Mouse (Mus musculus): Measurements from ENCODE around the gene Fgr. TPM values are rescaled to one million over a fixed set of nuclear protein-coding genes. Genes with fewer than 3 reads are reported as not detected.
"Not testable (repeated sequence)": the region's sequence is repeated elsewhere in the genome, so short reads cannot be mapped to it uniquely, and the experiment has no call there.

Gene Fgr
- polyA plus RNA-seq (2015; fragmentation: Nextera tagmentation; extraction: Ambion mirVana), result 2.3 and 3.7 TPM in 2 replicates

- peak within 1 kb of the TSS; percentile 56 for H3K4me2 ChIP-seq (replicated peaks)
- peak within 1 kb of the TSS; percentile 54; the same call in 1 of the 2 replicates for H3K27ac ChIP-seq
- ATAC-seq, result peak; percentile 87
- WGBS, result 14% methylated on average over 21 of the region's 21 CpGs
- peaks cover 25% of the 10 kb centered on the region for H3K4me1 ChIP-seq (replicated peaks)
- no peaks in the 10 kb centered on the region for H3K36me3 ChIP-seq
- peak within 1 kb of the TSS; percentile 34 for H3K9ac ChIP-seq
- no peaks in the 10 kb centered on the region for H3K9me3 ChIP-seq
- peak within 1 kb of the TSS; percentile 29 for H3K4me3 ChIP-seq (replicated peaks)
- H3K27me3 ChIP-seq (replicated peaks), result peaks cover 19% of the 10 kb centered on the region; the same call in 1 of the 2 replicates
Observed at GRCm38 (mm10) chr4:132973814-132974398, at the start of gene Fgr. Gene Fgr, plus strand, starts transcription at chr4:132974095.

DNA sequence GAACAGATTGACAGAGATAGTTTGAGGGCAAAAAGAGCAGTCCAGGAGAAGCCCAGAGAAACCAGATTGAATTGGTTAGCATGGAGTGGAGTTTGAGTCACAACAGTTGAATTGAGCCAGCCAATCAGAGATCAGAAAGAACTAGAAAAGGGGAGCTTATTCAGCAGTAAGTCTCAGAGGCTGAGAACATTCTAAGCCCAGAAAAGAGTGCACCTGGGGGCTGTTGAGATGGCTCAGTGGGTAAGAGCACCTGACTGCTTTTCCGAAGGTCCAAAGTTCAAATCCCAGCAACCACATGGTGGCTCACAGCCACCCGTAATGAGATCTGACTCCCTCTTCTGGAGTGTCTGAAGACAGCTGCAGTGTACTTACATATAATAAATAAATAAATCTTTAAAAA lies 47.4 kb upstream of the Fgr start:
- not testable (repeated sequence) for H3K36me3 ChIP-seq; H3K27ac ChIP-seq; H3K4me3 ChIP-seq (replicated peaks); H3K27me3 ChIP-seq (replicated peaks); H3K9ac ChIP-seq; H3K4me2 ChIP-seq (replicated peaks); ATAC-seq; H3K9me3 ChIP-seq; H3K4me1 ChIP-seq (replicated peaks)
- 64% methylated on average over 2 of the region's 2 CpGs for WGBS

DNA sequence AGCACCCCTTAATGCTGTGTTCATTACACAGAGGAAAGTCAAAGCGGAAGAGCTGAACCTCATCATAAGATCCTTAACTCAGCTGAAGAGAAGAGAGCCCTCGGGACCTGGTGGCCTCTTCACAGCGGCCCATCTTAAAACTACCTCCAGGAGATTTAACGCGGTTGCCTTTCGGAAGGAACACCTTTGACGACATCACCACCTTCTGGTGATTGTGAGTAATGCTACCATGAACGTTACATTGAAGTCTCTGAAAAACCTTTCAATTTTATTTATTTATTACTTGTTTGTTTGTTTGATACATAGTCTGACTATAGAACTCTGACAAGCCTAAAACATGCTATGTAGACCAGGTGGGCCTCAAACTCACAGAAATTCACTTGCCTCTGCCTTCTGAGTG lies 43.1 kb upstream of the Fgr start:
- 9% methylated on average over 8 of the region's 8 CpGs for WGBS
- ATAC-seq, result no peak
- Histone ChIP-seq H3K27me3 (replicated peaks) (no peaks in the 10 kb centered on the region; the same call in 1 of the 2 replicates), H3K4me1 (replicated peaks) (0 out of 2 replicates have a peak, but pooled peaks cover 5% of the 10 kb centered on the region), H3K9ac (no peak overlapping the region), H3K36me3 (no peaks in the 10 kb centered on the region), H3K4me2 (replicated peaks) (no peak overlapping the region), H3K4me3 (replicated peaks) (no peak overlapping the region), H3K27ac (no peak overlapping the region), H3K9me3 (no peaks in the 10 kb centered on the region)

DNA sequence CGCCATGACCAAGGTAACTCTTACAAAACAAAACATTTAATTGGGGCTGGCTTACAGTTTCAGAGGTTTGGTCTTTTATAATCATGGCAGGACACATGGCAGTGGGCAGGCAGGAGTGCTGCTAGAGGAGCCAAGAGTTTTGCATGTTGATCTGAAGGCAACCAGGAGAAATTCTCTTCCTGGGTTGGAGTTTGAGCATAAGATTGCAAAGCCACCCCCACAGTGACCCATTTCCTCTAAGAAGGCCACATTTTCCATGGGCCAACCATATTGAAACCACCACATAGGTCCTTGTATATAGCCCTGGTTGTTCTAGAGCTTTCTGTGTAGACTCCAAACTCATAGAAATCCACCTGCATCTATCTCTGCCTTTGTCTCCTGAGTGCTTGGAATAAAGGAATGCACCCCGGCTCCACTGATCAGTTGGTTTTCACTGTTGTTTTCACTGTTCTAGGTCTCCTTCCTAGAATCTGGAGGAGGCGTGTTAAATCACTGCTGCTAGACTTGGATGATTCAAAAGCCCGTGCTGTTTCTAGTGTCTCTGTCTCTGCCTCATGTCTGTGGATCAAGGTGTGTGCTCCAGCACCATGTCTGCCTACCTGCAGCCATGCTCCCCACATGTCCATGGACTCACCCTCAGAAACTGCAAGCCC lies 41.0 kb upstream of the Fgr start:
- H3K4me1 ChIP-seq (replicated peaks), result 0 out of 2 replicates have a peak, but pooled peaks cover 5% of the 10 kb centered on the region
- no peak overlapping the region for H3K4me3 ChIP-seq (replicated peaks)
- ATAC-seq, result no peak
- H3K4me2 ChIP-seq (replicated peaks), result no peak overlapping the region
- WGBS, result 80% methylated on average over 4 of the region's 4 CpGs
- no peaks in the 10 kb centered on the region; the same call in 1 of the 2 replicates for H3K27me3 ChIP-seq (replicated peaks)
- H3K9me3 ChIP-seq, result no peaks in the 10 kb centered on the region
- no peak overlapping the region for H3K27ac ChIP-seq
- H3K36me3 ChIP-seq, result no peaks in the 10 kb centered on the region
- no peak overlapping the region for H3K9ac ChIP-seq

DNA sequence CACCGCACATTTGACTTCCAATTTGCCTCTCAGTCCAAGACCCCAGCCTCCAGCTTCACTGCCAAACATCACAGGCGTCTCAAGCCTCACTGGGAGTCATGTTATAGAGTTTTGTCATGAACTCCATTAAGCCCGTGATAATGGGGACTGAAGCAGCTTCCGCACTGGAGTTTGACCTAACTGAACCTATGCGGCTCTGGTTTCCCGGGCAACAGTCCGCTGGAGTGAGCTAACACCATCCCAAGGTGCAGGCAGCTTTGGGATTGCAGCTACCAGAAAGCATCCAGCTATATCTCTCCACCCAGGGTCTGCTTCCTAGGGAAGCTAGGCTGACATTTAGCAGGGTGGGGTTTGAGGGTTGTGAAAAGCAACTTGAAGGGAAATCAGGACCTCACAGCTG lies 39.3 kb upstream of the Fgr start:
- no peaks in the 10 kb centered on the region for H3K36me3 ChIP-seq
- no peak overlapping the region for H3K4me2 ChIP-seq (replicated peaks)
- WGBS, result 20% methylated on average over 7 of the region's 7 CpGs
- 0 out of 2 replicates have a peak, but pooled peaks cover 8% of the 10 kb centered on the region for H3K4me1 ChIP-seq (replicated peaks)
- ATAC-seq, result peak; percentile 76
- H3K27ac ChIP-seq, result no peak overlapping the region
- H3K4me3 ChIP-seq (replicated peaks), result no peak overlapping the region
- H3K27me3 ChIP-seq (replicated peaks), result no peaks in the 10 kb centered on the region; the same call in 1 of the 2 replicates
- H3K9me3 ChIP-seq, result no peaks in the 10 kb centered on the region
- peak overlapping the region; percentile 11; the same call in 1 of the 2 replicates for H3K9ac ChIP-seq

- 0 out of 2 replicates have a peak, but pooled peaks cover 8% of the 10 kb centered on the region for H3K4me1 ChIP-seq (replicated peaks)
- no peaks in the 10 kb centered on the region for H3K9me3 ChIP-seq
- 0 out of 2 replicates have a peak overlapping the region, but pooled peaks have one; percentile 7 for H3K27ac ChIP-seq
Observed at GRCm38 (mm10) chr4:132938181-132938941, 35.5 kb upstream of the Fgr start.

DNA sequence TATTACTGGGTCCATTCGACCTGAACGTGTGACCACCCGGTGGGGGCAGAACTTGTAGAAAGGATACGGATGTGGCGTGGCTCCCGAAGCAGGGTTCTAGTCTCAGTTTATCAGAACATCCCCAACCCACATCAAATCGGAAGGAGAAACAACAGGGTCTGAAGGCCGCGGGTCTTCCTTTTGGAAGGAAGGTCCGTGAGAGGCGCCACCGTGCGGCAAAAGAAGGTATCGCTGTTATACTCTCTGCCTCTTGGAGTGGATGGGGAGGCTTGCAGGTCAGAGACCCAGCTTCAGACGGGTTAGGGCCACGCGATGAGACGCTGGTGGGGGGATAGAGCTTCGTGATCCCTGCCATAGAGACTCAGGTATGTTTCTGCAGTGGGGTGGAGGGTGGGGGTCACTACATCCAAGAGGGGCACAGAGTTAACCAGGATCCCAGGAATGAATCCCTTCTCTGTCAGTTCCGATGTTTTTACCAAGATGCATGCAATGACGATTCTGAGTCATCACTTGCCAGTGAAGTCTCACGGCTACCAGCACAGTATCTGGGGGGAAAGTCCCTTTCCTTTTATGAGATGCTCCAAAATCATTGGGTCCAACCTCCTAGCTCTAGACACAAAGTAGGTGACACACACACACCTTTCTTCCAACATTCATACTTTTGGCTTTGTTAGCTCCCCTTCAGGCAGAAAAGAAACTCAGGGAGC lies 34.3 kb upstream of the Fgr start:
- Histone ChIP-seq H3K27ac (no peak overlapping the region), H3K4me1 (replicated peaks) (0 out of 2 replicates have a peak, but pooled peaks cover 6% of the 10 kb centered on the region), H3K9me3 (no peaks in the 10 kb centered on the region), H3K4me2 (replicated peaks) (0 out of 2 replicates have a peak overlapping the region, but pooled peaks have one; percentile 17), H3K27me3 (replicated peaks) (no peaks in the 10 kb centered on the region), H3K36me3 (no peaks in the 10 kb centered on the region), H3K9ac (no peak overlapping the region), H3K4me3 (replicated peaks) (no peak overlapping the region)
- WGBS, result 25% methylated on average over 22 of the region's 22 CpGs
- no peak for ATAC-seq

More at GRCm38 (mm10) chr4:132938181-132938941, 35.5 kb upstream of the Fgr start:
- 48% methylated on average over 12 of the region's 12 CpGs for WGBS
- 0 out of 2 replicates have a peak overlapping the region, but pooled peaks have one; percentile 4 for H3K4me2 ChIP-seq (replicated peaks)
- no peak for ATAC-seq
- no peak overlapping the region for H3K9ac ChIP-seq
- H3K4me3 ChIP-seq (replicated peaks), result no peak overlapping the region
- no peaks in the 10 kb centered on the region for H3K36me3 ChIP-seq
- no peaks in the 10 kb centered on the region; the same call in 1 of the 2 replicates for H3K27me3 ChIP-seq (replicated peaks)

- H3K9ac ChIP-seq, result no peak overlapping the region; the same call in 1 of the 2 replicates
- 0 out of 2 replicates have a peak, but pooled peaks have one; percentile 43 for ATAC-seq
- H3K4me3 ChIP-seq (replicated peaks), result no peak overlapping the region
- WGBS, result 46% methylated on average over 23 of the region's 23 CpGs
- H3K36me3 ChIP-seq, result no peaks in the 10 kb centered on the region
- H3K9me3 ChIP-seq, result no peaks in the 10 kb centered on the region
- no peaks in the 10 kb centered on the region for H3K27me3 ChIP-seq (replicated peaks)
- H3K4me1 ChIP-seq (replicated peaks), result peaks cover 12% of the 10 kb centered on the region
- H3K27ac ChIP-seq, result no peak overlapping the region
- H3K4me2 ChIP-seq (replicated peaks), result 0 out of 2 replicates have a peak overlapping the region, but pooled peaks have one; percentile 17
Observed at GRCm38 (mm10) chr4:132941012-132941729, 32.7 kb upstream of the Fgr start.

DNA sequence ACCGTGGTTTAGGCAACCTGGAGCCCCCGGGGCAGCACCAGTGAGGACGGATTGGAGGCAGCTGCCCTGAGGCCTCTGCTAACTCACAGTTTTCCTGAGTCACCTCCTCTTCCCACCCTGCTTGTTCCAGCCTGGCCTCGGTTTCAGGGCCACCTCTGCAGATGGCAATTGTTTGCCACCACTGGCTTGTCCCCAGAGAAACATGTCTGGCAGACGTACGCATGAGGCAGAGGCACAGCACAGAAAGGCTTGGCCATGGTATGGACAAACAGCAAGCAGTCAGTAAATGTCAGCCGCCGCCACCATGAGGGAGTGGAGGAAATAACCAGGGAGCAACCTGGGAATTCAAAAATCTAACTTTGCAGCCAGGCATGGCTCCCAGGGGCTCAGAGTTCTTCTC lies 30.8 kb upstream of the Fgr start:
- no peak overlapping the region for H3K9ac ChIP-seq
- peaks cover 20% of the 10 kb centered on the region for H3K4me1 ChIP-seq (replicated peaks)
- 71% methylated on average over 8 of the region's 8 CpGs for WGBS
- ATAC-seq, result no peak
- no peak overlapping the region for H3K27ac ChIP-seq
- no peaks in the 10 kb centered on the region for H3K27me3 ChIP-seq (replicated peaks)
- no peaks in the 10 kb centered on the region for H3K36me3 ChIP-seq
- H3K4me2 ChIP-seq (replicated peaks), result no peak overlapping the region
- no peaks in the 10 kb centered on the region for H3K9me3 ChIP-seq
- H3K4me3 ChIP-seq (replicated peaks), result no peak overlapping the region

GRCm38 (mm10) chr4:132944106-132944505 lies 29.8 kb upstream of the Fgr start:
- Histone ChIP-seq H3K27ac (no peak overlapping the region), H3K27me3 (replicated peaks) (no peaks in the 10 kb centered on the region), H3K9ac (no peak overlapping the region), H3K9me3 (no peaks in the 10 kb centered on the region), H3K4me2 (replicated peaks) (no peak overlapping the region), H3K4me3 (replicated peaks) (no peak overlapping the region), H3K36me3 (no peaks in the 10 kb centered on the region), H3K4me1 (replicated peaks) (peaks cover 16% of the 10 kb centered on the region)
- WGBS, result 72% methylated on average over 12 of the region's 12 CpGs
- no peak for ATAC-seq

DNA sequence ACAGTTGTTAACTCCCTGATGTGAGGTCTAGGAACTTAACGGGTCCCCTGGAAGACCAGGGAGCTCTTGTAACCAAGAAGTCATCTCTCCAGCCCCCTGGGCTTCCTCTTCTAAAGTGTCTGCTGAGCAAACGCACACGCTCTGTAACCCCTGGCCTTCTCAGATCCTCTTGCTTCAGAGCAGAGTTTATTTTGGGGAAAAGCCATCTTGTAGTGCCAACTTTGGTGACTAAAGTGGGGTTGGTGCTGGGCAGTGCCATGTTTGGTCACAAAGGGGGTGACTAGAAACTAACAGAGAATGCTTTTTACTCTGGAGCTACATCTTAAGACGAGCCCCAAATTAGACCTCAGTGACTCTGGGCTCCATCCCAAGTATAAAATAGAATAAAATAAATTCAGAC lies 29.1 kb upstream of the Fgr start:
- no peaks in the 10 kb centered on the region for H3K27me3 ChIP-seq (replicated peaks)
- H3K9ac ChIP-seq, result no peak overlapping the region
- no peak overlapping the region for H3K4me3 ChIP-seq (replicated peaks)
- H3K27ac ChIP-seq, result no peak overlapping the region
- ATAC-seq, result no peak
- peaks cover 16% of the 10 kb centered on the region for H3K4me1 ChIP-seq (replicated peaks)
- 75% methylated on average over 4 of the region's 4 CpGs for WGBS
- no peaks in the 10 kb centered on the region for H3K36me3 ChIP-seq
- no peaks in the 10 kb centered on the region for H3K9me3 ChIP-seq
- no peak overlapping the region for H3K4me2 ChIP-seq (replicated peaks)
